Mouse (Mus musculus): ENCODE data around the gene Gsdmc4.

DNA sequence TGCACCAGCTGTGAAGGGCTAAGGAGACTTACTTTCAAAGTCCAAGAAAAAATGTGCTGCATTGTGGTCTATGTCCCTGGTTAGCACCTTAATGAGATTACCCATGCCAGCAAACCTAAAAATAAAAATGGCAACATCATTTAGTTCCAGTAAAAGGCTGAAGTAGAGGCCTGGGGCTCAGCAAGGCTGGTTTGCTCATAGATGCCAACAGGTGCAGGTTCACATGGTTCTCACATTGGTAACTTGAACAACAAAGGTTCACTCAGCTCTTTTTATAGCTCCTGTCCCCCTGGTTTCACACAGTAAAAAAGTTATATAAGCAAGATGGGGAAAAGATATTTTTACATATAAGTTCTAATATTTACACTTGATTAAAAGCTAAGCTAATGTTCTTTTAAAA, 45.5 kb upstream of the Gsdmc4 start:
- TF ChIP-seq CTCF (IDR thresholded peaks at IDR 0.05; ENCODE audit: control insufficient read depth, insufficient read depth, insufficient replicate concordance, low read depth, low read length): no peak
- TF ChIP-seq POLR2A (IDR thresholded peaks at IDR 0.05; ENCODE audit: control insufficient read depth, low read depth, low read length): no peak

Measured in testis, adult 2 months (tissue).